Mouse (Mus musculus) G1E (cell line): ENCODE measurements at regions not wholly inside any gene's neighbourhood (a gene's known extent, or its start where the extent isn't known, plus 50 kb on each side); places are given as distances from the start of the nearest gene placed in this dataset.

Experiments used
- CTCF ChIP-seq: IDR thresholded peaks from 2 replicates; pipeline ENCODE4 v1.5.1; 2012; ENCODE audit warnings: low read depth, low read length, inconsistent platforms, mixed read lengths
- GATA1 ChIP-seq: IDR thresholded peaks from 2 replicates; pipeline ENCODE4 v1.6.1; 2012; ENCODE audit warnings: borderline replicate concordance, low read length, inconsistent platforms, mixed read lengths
- GATA2 ChIP-seq: IDR thresholded peaks from 2 replicates; pipeline ENCODE4 v1.6.1; 2012; ENCODE audit warnings: low read depth, low read length, inconsistent platforms, borderline replicate concordance
- POLR2AphosphoS5 ChIP-seq: IDR thresholded peaks from 2 replicates; pipeline ENCODE4 v1.6.1; 2012; ENCODE audit warnings: low read depth, low read length, inconsistent platforms; ENCODE audit not compliant: insufficient replicate concordance
- TAL1 ChIP-seq: conservative IDR thresholded peaks from 2 replicates; pipeline ENCODE4 v1.6.1; 2012; ENCODE audit warnings: low read depth, low read length, inconsistent platforms, mixed read lengths

GRCm38 (mm10) chr9:63896073-63896807 is 125.6 kb downstream of the Smad6 start:
- no peak for TF ChIP-seq CTCF
- TF ChIP-seq GATA1, result no peak
- no peak for TF ChIP-seq POLR2AphosphoS5
- no peak for TF ChIP-seq TAL1
- no peak for TF ChIP-seq GATA2
